Mouse (Mus musculus) brown adipose tissue, adult 24 weeks (tissue): ENCODE data around the gene Pcdh7. TPM values are rescaled to one million over a fixed set of nuclear protein-coding genes. Genes with fewer than 3 reads are reported as not detected.

ENCODE experiments used
- H3K27ac ChIP-seq: fragments of 200-500 bp; replicated peaks from 2 replicates; pipeline ENCODE4 v1.5.1; 2012; ENCODE audit warnings: low read depth, mild to moderate bottlenecking, low read length
- H3K4me1 ChIP-seq: fragments of 200-500 bp; 2 replicates; pipeline ENCODE4 v1.6.1; 2012; ENCODE audit warnings: low read length, mixed read lengths; ENCODE audit not compliant: control insufficient read depth, insufficient read depth, insufficient read length
- H3K4me3 ChIP-seq: fragments of 200-500 bp; 2 replicates; pipeline ENCODE4 v1.5.1; 2012; ENCODE audit warnings: low read depth, mild to moderate bottlenecking, low read length, moderate library complexity; ENCODE audit not compliant: insufficient read depth
- polyA plus RNA-seq: library from polyadenylated mRNA; stranded (reverse); fragments of >200 nt; gene quantifications from 2 replicates; pipeline ENCODE4 v1.2.4, GENCODE M21; 2012; ENCODE audit not compliant: missing spikeins, insufficient read depth, insufficient read length

Pcdh7 gene
- polyA plus RNA-seq, 1 experiment, result 1.2 TPM

DNA sequence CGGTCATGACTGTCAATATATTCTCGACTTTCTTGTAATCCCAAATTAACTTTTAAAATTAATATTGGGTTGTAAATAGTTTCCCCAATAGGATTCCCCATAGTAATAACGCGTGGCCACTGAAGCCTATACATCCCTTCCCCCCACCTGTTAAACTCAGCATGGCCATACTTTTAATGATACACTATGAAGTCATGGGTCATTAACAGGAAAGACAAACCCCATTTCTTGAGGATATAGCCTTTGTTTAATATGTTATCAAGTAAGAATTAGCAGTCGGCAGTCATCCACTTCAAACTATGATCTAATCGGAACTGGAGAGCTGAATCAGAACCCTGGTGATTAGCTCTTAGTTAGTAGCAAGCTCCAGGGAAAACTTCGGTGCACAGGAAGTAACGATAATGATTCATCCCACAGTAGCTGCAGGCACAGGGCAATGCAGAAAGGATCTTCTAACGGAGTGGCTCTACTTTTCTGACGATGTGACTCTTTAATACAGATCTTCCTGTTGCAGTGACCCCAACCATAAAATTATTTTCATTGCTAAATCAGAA lies 50.8 kb downstream of the Pcdh7 start:
- H3K27ac ChIP-seq, result no peak overlapping the region
- H3K4me3 ChIP-seq, result no peak overlapping the region
- H3K4me1 ChIP-seq, result no peaks in the 10 kb centered on the region

DNA sequence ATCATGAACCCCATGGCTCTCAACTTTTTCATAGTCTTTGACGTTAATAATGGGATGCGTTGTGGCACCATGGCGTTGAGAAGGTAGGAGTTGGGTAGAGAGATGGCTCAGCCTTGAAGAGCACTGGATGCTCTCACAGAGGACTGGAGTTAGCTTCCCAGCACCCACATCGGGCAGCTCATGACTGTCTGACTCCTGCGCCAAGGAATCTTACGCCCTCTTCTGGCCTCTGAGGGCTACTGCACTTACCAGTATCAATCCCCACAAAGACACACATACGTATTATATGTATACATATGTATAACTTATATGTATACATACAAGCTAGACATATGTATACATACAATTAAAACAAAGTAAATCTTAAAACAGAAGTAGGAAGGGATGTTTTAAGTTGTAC lies 51.9 kb downstream of the Pcdh7 start:
- no peak overlapping the region for H3K27ac ChIP-seq
- H3K4me3 ChIP-seq, result no peak overlapping the region
- no peaks in the 10 kb centered on the region for H3K4me1 ChIP-seq

DNA sequence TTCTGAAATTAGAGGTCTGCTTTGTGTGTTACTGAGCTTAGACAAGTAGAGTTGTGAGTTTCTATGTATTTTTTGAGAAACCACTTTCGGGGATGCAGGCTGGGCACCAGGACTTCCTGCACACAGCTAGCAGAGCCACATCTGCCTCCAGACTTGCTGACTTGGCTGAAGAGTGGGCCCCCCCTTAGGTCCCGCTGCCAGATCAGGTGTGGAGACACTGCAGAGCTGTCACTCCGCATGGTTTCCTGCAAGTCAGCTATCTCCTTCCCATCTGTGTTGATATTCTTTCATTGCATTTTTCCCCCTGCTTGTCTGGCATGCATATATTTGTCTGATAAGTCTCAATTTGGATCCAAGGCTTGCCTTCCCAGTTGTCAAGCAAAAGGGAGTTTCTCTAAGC lies 52.6 kb downstream of the Pcdh7 start:
- no peaks in the 10 kb centered on the region for H3K4me1 ChIP-seq
- H3K27ac ChIP-seq, result no peak overlapping the region
- H3K4me3 ChIP-seq, result no peak overlapping the region

DNA sequence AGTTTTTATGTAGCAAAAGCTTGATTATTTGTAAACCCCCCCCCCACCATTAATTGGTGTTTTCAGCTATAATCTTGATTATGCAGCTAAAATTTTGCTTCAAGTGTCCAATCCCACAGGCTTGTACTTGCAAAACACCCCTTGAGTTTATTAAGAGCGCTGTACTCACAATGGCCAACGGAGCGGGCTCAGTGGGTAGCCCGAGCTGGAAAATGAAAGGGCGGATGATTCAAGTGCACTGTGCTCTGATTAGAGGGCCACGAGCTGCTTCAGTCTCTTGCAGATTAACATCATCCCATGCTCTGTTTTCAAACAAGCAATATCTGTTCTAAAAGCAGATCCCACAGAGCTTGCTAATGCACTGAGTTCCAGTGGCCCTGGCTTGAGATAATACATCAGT lies 53.4 kb downstream of the Pcdh7 start:
- Histone ChIP-seq H3K4me1 (no peaks in the 10 kb centered on the region), H3K27ac (no peak overlapping the region), H3K4me3 (no peak overlapping the region)

DNA sequence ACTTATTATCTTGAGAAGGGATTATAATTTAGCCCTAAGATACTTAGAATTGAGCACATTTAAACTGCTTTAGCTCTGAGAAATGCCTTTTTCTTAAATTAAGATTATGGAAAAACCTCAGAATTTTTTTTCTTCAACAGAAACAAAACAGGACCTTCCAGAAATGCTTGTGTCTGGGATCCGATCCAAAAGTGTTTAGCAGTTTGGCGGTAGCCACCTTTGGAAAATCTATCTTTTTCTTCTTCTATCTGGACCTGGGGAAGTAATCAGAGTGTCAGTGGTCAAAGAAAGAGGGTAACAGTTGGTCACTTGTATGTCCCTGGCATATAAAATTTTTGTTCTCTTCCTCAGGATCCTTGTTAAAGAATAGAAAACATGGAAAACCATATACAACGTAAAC lies 54.9 kb downstream of the Pcdh7 start:
- Histone ChIP-seq H3K4me1 (no peaks in the 10 kb centered on the region), H3K4me3 (no peak overlapping the region), H3K27ac (no peak overlapping the region)

DNA sequence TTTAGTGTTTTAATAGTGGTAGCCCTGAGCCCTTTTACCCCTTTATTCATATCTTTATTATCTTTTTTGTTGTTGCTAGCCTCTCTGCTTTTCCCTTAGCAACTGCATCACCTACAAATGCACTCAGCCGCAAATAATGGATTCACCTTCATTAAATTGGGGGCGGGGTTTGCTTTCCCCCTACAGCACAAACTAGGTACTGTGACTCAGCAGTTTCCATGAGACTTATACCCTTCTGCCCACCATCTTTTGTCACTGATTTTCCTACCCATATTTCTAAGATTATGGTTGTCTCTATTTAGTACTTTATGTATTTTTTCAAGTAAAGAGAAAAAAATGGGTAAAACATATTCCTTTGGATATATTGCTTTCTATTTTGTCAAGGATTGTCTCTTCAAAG lies 56.7 kb downstream of the Pcdh7 start:
- Histone ChIP-seq H3K4me3 (no peak overlapping the region), H3K27ac (no peak overlapping the region), H3K4me1 (no peaks in the 10 kb centered on the region)

DNA sequence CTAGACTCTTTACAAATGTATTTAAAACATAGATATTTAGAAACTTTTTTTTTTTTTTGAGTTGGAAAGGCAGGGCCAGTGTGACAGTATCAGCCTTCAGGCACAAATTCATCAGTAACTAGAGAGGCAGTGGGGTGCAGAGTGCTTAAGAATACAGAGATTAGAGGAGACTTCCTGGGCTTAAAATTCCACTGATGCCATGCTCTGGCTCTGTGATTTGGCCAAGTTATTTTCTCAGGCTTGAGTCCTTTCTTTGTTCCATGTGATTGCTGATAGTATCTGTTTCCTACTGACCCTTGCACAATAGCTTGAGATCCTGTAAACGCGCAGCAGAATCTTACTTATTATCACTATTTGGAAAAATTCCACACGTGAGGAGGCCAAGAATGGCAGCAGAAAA lies 60.3 kb downstream of the Pcdh7 start:
- H3K27ac ChIP-seq, result no peak overlapping the region
- no peaks in the 10 kb centered on the region for H3K4me1 ChIP-seq
- H3K4me3 ChIP-seq, result no peak overlapping the region

DNA sequence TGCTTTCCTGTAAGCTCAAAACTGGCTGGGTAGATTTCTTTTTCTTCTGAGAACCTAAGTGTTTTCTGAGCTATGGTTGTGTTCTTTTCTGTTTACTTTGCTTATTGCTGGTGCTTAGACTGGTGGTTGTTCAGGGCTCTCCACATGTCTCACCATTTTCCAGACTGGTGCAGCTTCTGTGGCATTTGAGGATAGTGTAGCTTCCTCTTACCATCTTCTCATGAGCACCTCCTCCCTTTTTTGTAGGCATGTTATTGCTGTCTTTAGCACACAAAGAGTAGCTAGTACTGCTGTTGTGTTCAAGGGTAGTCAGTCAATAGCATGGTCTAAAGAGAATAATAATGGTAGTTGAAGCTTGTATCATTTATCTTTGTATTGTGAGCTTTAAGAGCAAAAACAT lies 62.2 kb downstream of the Pcdh7 start:
- H3K4me1 ChIP-seq, result no peaks in the 10 kb centered on the region
- H3K27ac ChIP-seq, result no peak overlapping the region
- H3K4me3 ChIP-seq, result no peak overlapping the region

DNA sequence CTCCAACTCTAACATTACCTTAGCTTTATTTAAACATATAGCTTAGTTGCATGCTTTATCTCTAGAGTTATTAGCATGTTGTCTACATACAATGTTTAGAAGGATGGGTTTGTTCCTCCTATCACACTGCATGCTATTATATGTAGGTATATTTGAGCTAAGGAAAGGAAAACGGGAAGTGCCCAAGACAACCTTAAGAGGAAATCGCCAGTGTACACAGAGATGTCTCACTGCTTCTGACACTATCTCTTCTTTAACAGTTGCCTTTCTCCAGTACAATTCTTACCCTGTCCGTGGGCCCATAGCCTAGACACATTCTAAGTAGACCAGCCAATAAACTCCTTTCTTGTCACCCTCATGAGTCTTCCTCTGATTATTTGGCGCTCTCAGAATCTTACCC lies 62.8 kb downstream of the Pcdh7 start:
- Histone ChIP-seq H3K4me3 (no peak overlapping the region), H3K4me1 (no peaks in the 10 kb centered on the region), H3K27ac (no peak overlapping the region)

DNA sequence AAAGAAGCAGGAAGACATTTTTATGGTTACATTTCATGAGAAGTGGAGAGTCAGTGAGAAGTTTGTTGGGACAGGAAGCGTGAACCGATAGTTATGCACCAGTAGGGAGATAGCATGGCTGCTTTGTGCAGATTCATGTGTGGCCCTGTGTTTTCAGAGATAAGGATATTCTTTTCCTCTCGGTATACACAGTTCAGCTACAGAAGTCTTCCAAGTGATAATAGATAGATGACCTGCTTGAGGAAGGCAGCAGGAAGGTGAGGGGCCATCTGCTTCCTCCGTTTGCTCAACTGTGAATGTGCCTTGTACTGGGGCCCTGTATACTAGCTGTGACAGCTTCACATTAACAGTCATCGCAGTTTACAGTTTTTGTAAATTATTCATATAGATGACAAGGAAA lies 64.2 kb downstream of the Pcdh7 start:
- H3K27ac ChIP-seq, result no peak overlapping the region
- H3K4me3 ChIP-seq, result no peak overlapping the region
- H3K4me1 ChIP-seq, result no peaks in the 10 kb centered on the region

DNA sequence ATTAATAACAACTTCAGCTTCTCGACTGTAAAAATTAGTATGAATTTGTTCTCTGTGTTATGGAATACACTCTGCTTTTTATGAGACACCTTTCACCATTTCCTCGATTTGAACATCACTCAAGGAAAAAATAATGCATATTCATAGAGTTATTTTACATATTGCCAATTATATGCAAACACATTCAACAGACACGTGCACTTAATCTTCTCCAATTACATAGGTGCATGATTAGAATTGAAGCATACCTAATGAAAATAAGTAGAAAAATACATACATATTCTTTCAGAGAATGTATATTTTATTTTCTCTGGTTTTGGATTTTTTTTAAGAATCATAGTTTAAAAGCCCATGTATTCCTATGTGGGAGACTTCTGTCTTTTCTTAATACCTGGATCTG lies 64.8 kb downstream of the Pcdh7 start:
- no peaks in the 10 kb centered on the region for H3K4me1 ChIP-seq
- no peak overlapping the region for H3K4me3 ChIP-seq
- no peak overlapping the region for H3K27ac ChIP-seq

DNA sequence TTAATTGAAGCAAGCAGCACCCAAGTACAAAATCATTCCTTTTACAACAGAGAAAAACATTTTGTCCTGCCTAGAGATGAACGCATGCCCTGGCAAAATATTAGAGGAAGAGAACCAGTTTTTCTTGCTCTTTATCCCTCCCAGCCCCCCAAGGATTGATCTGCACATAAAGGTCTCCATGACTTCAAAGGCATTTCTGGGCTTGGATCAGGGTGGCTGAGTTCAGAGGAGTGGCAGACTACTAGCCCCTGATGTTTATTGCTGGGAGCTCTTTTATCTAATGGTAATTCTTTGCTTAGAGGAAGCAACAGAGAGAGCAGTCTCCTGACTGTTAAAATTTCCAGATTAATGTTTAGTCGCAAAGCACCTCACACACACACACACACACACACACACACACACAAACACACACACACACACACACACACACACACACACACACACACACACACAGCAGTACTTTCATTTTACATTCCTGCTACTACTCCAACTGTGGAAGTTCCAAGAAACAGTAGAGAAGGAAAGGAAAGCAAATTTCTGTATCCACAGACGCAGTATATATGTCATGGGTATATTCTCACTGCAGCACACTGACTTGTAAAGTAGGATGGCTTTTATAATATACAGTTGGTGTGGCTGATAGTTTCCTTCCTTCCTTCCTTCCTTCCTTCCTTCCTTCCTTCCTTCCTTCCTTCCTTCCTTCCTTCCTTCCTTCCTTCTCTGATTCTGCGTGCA lies 71.2 kb downstream of the Pcdh7 start:
- Histone ChIP-seq H3K4me3 (no peak overlapping the region), H3K4me1 (no peaks in the 10 kb centered on the region), H3K27ac (no peak overlapping the region)

DNA sequence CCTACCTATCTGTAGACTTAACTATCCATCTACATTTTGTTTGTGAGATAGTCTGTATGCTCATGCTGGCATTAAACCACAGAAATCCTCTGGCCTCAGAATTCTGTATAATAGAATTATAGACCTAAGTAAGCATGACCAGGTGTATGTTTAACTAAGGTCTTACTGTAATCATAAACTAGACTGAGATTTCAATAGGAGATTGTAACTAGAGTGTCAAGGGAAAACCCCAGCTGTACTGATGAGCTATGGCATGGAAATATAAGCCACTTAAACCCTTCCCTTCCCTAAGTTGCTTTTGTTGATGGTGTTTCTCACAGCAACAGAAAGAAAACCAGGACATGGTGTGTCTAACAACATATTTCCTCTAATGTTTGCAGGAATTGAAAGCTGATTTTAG lies 78.6 kb downstream of the Pcdh7 start:
- H3K4me3 ChIP-seq, result no peak overlapping the region
- no peaks in the 10 kb centered on the region for H3K4me1 ChIP-seq
- H3K27ac ChIP-seq, result no peak overlapping the region

DNA sequence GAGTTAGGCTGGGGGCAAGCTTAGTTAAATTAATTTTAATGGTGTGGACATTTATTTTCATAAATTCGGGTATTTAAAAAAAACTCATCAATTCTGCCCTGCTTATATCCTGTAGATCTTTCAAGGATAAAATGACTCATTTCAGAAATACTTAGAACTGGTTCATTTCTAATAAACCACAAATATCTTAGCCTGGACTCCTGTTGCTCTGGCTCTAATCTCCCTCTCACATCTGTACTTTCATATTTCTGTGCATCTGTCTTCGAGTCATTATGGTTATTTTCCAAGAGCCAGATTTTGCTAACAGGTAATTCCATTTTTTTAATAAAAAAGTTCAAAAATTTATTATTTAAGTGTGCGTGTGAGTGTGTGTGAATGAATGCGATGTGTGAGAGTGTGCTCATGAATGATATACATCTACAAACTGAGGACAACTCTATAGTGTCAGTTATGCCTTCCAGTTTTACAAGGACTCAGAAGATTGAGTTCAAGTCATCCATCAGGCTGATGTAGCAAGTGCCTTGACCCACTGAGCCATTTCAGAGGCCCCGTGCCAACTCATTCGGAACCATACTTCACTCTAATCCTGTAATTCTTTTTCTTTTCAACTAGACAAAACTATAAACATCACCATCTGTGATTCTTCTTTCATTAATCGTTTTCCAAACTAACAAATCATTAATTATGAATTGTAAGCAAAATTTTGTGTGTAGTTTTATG lies 80.3 kb downstream of the Pcdh7 start:
- Histone ChIP-seq H3K4me3 (no peak overlapping the region), H3K27ac (no peak overlapping the region), H3K4me1 (no peaks in the 10 kb centered on the region)

DNA sequence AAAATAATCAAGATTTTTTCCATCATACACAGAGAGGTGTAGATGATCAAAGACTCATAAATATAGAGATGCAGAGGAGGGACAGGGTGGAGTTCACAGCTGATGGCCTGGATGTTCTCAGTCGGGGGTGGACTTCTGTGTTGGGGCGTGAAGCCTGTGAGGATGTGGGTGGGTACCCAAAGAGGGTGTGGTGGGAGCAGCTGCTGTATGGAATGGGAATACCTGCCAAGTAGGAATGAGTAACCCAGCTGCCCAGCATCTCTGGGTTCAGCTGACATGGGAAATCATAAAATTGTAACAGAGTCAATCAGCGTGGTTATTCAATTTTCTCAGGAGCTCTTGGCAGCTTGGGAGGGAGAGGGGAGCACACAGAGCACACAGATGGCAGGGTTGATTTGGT lies 85.3 kb downstream of the Pcdh7 start:
- Histone ChIP-seq H3K4me1 (no peaks in the 10 kb centered on the region), H3K4me3 (no peak overlapping the region), H3K27ac (no peak overlapping the region)

DNA sequence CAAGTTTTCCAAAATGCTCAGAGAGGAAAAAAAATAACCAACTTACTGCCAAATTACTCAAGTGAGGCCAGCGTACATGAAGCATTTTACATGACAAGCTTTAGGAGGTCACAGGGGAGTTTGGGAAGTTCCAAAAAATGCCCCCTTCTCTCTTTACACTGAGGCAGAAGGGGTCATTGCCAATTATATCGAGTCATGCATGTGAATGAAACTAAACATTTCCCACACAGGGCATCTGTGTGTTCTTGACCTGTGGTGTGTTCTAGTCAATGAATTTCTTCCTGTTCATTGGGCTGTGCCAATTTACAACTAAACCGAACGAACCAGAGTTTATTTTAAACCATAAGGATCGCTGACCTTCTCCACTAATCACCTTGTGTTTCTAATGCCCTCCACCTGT lies 86.1 kb downstream of the Pcdh7 start:
- no peak overlapping the region for H3K27ac ChIP-seq
- H3K4me1 ChIP-seq, result no peaks in the 10 kb centered on the region
- H3K4me3 ChIP-seq, result no peak overlapping the region
